Mouse (Mus musculus) liver, embryonic 13.5 days (tissue): ENCODE results near the gene Unc119b. TPM values are rescaled to one million over a fixed set of nuclear protein-coding genes. Genes with fewer than 3 reads are reported as not detected.

ENCODE experiments used
- ATAC-seq: fragments of 200-750 bp; cut with Nextera tagmentation; 2 replicates; pipeline ENCODE4 v1.8.0; 2017; ENCODE audit warnings: low read depth, mild to moderate bottlenecking, moderate number of reproducible peaks, moderate library complexity
- DNase-seq: peaks from one replicate; pipeline ENCODE4 v3.0.0; 2022
- H3K27ac ChIP-seq: fragments of 300-500 bp; sonication (generic); 2 replicates; pipeline ENCODE4 v1.5.1; 2015; ENCODE audit warnings: moderate library complexity, mild to moderate bottlenecking, inconsistent platforms
- H3K27me3 ChIP-seq: fragments of 300-500 bp; sonication (generic); 2 replicates; pipeline ENCODE4 v1.6.1; 2015; ENCODE audit warnings: mild to moderate bottlenecking, inconsistent platforms
- H3K36me3 ChIP-seq: fragments of 300-500 bp; sonication (generic); 2 replicates; pipeline ENCODE4 v1.6.1; 2015; ENCODE audit warnings: mild to moderate bottlenecking, inconsistent platforms
- H3K4me1 ChIP-seq: fragments of 300-500 bp; sonication (generic); replicated peaks from 2 replicates; pipeline ENCODE4 v1.6.1; 2015; ENCODE audit warnings: inconsistent platforms
- H3K4me2 ChIP-seq: fragments of 300-500 bp; sonication (generic); 2 replicates; pipeline ENCODE4 v1.6.1; 2015; ENCODE audit warnings: inconsistent platforms, mild to moderate bottlenecking, moderate library complexity
- H3K4me3 ChIP-seq: fragments of 300-500 bp; sonication (generic); replicated peaks from 2 replicates; pipeline ENCODE4 v1.5.1; 2015; ENCODE audit warnings: mild to moderate bottlenecking, inconsistent platforms
- H3K9ac ChIP-seq: fragments of 300-500 bp; sonication (generic); 2 replicates; pipeline ENCODE4 v1.6.1; 2015; ENCODE audit warnings: mild to moderate bottlenecking, inconsistent platforms
- H3K9me3 ChIP-seq: fragments of 300-500 bp; sonication (generic); replicated peaks from 2 replicates; pipeline ENCODE4 v1.6.1; 2016; ENCODE audit warnings: inconsistent platforms
- WGBS: fragments of 180-500 bp; shearing (Covaris S2); methylation state at CpG from one replicate; pipeline ENCODE4 v1.1.7; 2015; ENCODE audit not compliant: insufficient replicate concordance; 5-methylcytosine and 5-hydroxymethylcytosine counted together
- polyA plus RNA-seq: library from polyadenylated mRNA; unstranded; fragments of >200 nt; fragmentation: Nextera tagmentation; extraction: Ambion mirVana; gene quantifications from 2 replicates; pipeline ENCODE4 v1.2.1, GENCODE M21; 2015

Unc119b gene
- polyA plus RNA-seq, 1 experiment from 2014 or later, result 8.7 TPM

DNA sequence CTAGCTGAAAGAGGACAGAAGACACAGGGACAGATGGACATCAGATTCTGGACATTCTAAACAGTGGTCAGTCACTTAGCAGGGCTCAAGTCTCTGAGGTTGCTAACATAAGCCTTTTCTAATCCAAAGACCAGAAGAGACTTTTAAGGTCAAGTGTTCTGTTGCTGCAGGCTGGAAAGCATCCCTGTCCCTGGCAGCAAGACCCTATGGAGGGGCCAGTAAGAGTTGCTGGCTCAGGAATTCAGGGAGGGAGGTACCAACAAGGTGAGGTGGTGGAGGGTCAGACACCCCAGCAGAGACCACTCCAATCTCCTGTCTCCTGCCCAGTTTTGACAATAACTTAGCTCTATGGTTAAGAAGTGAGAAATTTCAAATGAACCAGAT lies 12.0 kb upstream of the Unc119b start:
- no peak overlapping the region for H3K27ac ChIP-seq
- peaks cover 12% of the 10 kb centered on the region for H3K4me1 ChIP-seq
- no peak overlapping the region for H3K4me3 ChIP-seq
- H3K9ac ChIP-seq, result no peak overlapping the region
- no peaks in the 10 kb centered on the region for H3K27me3 ChIP-seq
- peaks cover 71% of the 10 kb centered on the region for H3K36me3 ChIP-seq
- no peak for ATAC-seq
- H3K9me3 ChIP-seq, result no peaks in the 10 kb centered on the region
- DNase-seq, result no peak
- H3K4me2 ChIP-seq, result no peak overlapping the region

DNA sequence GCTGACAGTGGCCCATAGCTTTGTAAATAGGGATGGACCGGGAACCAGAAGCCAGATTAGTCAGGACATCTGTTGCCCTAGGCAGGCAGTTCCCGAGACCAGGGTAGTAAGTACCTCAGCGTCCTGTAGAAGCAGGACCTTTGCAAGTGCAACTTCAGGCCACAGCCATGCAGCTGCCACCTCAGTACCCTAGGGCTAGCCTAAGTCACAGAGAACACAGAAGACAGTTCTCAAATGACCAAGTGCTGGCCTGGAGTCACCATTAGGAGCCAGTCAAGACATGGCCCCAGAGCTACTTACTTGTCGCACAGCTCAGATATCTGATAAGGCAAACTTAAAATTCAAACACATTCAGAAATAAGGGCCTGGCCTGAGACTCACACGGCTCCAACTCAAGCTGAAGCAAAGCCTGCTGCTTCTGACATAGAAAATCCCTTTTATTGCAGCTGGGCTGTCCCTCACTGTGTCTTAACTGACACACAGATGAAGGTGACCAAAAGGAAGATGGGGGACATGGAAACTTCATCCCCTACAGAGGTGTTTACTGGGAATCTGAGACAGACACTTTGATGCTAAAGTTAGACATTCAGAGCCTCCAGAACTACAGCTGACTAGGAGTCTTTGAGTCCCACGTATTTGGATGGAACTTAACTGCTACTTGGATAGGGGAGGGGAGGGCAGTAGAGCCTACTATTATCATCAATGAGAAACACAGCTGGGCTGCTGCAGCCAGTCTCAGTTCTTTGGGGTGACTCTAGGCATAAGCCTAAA lies 11.4 kb upstream of the Unc119b start:
- Histone ChIP-seq H3K9ac (no peak overlapping the region), H3K36me3 (peaks cover 66% of the 10 kb centered on the region), H3K9me3 (no peaks in the 10 kb centered on the region), H3K27ac (no peak overlapping the region), H3K27me3 (no peaks in the 10 kb centered on the region), H3K4me1 (peaks cover 8% of the 10 kb centered on the region), H3K4me2 (no peak overlapping the region), H3K4me3 (no peak overlapping the region)
- DNase-seq (no peak), ATAC-seq (no peak)
- 75% methylated on average over 6 of the region's 6 CpGs for WGBS

DNA sequence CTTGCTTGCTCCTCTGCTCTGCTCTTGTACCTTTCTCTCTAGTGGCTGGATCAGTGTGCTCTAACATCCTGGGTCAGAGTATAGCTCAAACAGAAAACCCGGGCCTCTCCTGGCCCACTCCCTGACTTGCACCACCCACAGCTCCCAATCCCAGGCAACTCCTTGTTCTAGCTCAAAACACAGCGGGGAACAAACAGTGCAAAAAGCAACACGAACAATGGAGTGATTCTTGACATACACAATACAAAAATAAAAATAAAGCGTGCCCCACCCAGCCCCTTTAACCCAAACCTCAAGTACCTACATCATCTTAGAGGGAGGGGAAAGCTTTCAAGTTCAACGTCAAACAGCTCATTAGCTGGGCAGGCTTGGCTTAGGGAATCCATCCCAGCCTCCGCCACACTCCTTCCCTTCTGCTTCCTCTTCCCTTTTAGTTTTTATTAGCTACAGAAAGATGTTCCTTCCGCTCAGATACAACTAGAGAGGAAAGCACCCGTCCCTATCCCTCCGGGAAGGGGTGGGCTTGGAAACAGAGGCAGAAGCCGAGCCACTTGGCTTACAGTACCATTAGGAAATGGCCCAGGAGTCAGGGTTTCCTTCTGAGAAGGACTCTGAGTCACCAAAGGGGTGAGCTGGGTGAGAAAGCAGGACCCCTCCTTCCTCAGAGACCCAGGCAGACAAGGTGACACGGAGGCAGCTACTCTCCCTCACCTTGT lies 10.6 kb upstream of the Unc119b start:
- Histone ChIP-seq H3K4me3 (no peak overlapping the region), H3K36me3 (peaks cover 58% of the 10 kb centered on the region), H3K4me1 (peaks cover 6% of the 10 kb centered on the region), H3K27me3 (no peaks in the 10 kb centered on the region), H3K9ac (no peak overlapping the region), H3K27ac (no peak overlapping the region), H3K9me3 (no peaks in the 10 kb centered on the region), H3K4me2 (no peak overlapping the region)
- WGBS, result 72% methylated on average over 11 of the region's 11 CpGs
- ATAC-seq (no peak), DNase-seq (no peak)

DNA sequence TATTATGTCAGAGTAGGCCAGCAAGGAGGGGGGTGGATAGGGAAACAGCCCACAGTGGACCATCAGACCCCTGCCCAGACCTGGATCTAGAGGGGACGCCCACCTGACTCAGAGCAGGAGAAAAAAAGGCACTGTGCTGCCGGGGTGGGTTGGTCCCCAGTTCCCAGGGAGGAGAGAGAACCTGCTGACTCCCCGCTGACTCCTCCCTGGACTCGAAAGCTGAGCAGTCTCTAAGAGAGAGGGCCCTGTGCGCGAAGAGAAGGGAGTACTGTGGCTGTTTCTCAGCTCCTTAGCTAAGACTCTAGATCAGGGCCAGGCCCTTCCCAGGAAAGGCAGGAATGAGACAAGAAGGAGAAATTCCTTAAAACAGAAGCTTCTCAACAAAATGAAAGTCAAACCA lies 9.7 kb upstream of the Unc119b start:
- Histone ChIP-seq H3K9me3 (no peaks in the 10 kb centered on the region), H3K36me3 (peaks cover 49% of the 10 kb centered on the region), H3K4me2 (no peak overlapping the region), H3K4me3 (no peak overlapping the region), H3K27ac (no peak overlapping the region), H3K27me3 (no peaks in the 10 kb centered on the region), H3K4me1 (no peaks in the 10 kb centered on the region; the same call in 1 of the 2 replicates), H3K9ac (no peak overlapping the region)
- DNase-seq, result no peak
- no peak for ATAC-seq
- WGBS, result 72% methylated on average over 6 of the region's 6 CpGs

DNA sequence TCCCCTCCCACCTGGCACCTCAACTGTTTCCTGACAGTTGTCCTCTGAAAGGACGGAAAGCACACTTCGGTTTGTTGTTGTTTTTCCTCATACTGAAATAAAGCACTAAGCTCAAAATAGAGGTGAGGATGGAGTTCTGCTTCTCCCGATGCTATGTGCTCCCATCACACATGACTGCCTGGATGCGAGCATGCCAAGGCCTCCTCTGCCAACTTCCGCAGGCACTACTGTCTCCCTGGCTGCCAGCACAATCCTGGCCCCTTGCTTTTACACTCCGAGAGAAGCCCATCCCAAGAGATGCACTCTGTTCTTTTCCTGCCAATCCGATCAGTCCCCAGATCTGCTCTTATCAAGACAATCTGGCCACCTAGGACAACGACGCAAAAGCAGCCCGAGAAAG lies 8.8 kb upstream of the Unc119b start:
- WGBS, result 75% methylated on average over 10 of the region's 10 CpGs
- no peaks in the 10 kb centered on the region for H3K27me3 ChIP-seq
- H3K9me3 ChIP-seq, result no peaks in the 10 kb centered on the region
- no peak overlapping the region for H3K4me3 ChIP-seq
- no peak overlapping the region for H3K4me2 ChIP-seq
- no peak overlapping the region for H3K27ac ChIP-seq
- ATAC-seq (no peak), DNase-seq (no peak)
- H3K9ac ChIP-seq, result no peak overlapping the region
- H3K36me3 ChIP-seq, result peaks cover 41% of the 10 kb centered on the region
- no peaks in the 10 kb centered on the region; the same call in 1 of the 2 replicates for H3K4me1 ChIP-seq

DNA sequence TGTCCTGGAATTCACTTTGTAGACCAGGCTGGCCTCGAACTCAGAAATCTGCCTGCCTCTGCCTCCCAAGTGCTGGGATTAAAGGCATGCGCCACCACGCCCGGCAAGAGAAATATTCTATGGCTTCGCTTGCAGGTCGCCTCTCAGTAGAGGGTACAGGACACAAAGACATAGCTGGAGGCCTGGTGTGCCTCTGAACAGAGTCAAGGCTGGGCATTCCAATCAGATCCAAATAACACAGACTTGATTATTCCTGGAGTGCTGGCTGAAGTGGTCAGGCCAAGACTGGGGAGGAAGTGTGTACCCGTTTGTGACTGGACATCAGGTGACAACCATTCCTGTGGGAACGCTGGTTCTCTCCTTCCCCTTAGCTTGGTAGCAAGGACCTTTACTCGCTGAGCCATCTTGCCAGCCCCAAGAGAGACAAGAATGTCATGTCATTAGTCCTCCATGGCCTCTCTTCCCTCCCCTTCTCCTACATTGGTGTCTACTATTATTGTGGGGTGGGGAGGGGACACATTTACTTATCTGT lies 7.5 kb upstream of the Unc119b start:
- DNase-seq (no peak), ATAC-seq (no peak; the same call in 1 of the 2 replicates)
- no peaks in the 10 kb centered on the region for H3K9me3 ChIP-seq
- H3K36me3 ChIP-seq, result peaks cover 28% of the 10 kb centered on the region
- H3K27me3 ChIP-seq, result peaks cover 10% of the 10 kb centered on the region; the same call in 1 of the 2 replicates
- no peaks in the 10 kb centered on the region; the same call in 1 of the 2 replicates for H3K4me1 ChIP-seq
- no peak overlapping the region for H3K9ac ChIP-seq
- 86% methylated on average over 9 of the region's 9 CpGs for WGBS
- no peak overlapping the region for H3K4me3 ChIP-seq
- H3K4me2 ChIP-seq, result no peak overlapping the region
- no peak overlapping the region for H3K27ac ChIP-seq

DNA sequence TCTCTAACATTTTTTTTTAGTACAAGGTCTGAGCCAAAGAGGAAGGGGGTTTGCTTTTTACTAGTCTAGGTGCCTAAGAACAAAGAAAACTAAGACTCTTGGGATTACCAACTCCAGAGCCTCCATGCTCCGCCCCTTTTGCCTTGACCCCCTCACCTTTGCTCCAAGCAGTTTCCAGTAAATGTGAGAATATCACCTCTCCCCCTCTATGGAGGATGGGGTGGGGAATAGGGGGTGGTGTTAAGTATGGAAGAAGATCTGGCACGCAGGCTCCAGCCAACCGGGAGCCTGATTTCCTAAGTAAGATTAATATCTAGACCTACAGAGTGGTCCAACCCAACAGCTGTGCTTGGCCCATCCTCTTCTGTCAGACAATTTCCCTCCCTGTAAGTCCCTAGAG lies 6.0 kb upstream of the Unc119b start:
- Histone ChIP-seq H3K27ac (no peak overlapping the region), H3K4me3 (no peak overlapping the region), H3K4me2 (no peak overlapping the region), H3K9me3 (no peaks in the 10 kb centered on the region), H3K9ac (no peak overlapping the region), H3K36me3 (peaks cover 13% of the 10 kb centered on the region; the same call in 1 of the 2 replicates), H3K4me1 (no peaks in the 10 kb centered on the region; the same call in 1 of the 2 replicates), H3K27me3 (peaks cover 15% of the 10 kb centered on the region)
- ATAC-seq, result no peak
- DNase-seq, result no peak
- WGBS, result 42% methylated on average over 3 of the region's 3 CpGs

DNA sequence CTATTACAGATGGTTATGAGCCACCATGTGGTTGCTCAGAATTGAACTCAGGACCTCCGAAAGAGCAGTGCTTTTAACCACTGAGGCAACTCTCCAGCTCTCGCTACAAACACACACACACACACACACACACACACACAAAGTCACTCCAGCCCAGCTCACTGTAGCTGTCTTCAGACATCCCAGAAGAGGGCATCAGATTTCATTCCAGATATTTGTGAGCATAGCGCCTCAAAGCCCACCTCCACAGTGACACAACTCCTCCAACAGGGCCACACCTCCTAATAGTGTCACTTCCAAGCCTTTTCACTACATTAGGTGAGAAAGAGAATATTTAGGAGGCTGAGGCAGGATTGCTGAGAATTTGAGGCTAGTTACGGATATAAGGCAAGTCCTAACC lies 4.3 kb upstream of the Unc119b start:
- WGBS, result 62% methylated on average over 4 of the region's 4 CpGs
- DNase-seq (no peak), ATAC-seq (no peak)
- H3K9me3 ChIP-seq, result no peaks in the 10 kb centered on the region
- H3K9ac ChIP-seq, result no peak overlapping the region
- no peak overlapping the region for H3K4me3 ChIP-seq
- H3K4me2 ChIP-seq, result no peak overlapping the region
- no peak overlapping the region for H3K27ac ChIP-seq
- H3K36me3 ChIP-seq, result no peaks in the 10 kb centered on the region
- peaks cover 15% of the 10 kb centered on the region for H3K27me3 ChIP-seq
- H3K4me1 ChIP-seq, result peaks cover 3% of the 10 kb centered on the region

DNA sequence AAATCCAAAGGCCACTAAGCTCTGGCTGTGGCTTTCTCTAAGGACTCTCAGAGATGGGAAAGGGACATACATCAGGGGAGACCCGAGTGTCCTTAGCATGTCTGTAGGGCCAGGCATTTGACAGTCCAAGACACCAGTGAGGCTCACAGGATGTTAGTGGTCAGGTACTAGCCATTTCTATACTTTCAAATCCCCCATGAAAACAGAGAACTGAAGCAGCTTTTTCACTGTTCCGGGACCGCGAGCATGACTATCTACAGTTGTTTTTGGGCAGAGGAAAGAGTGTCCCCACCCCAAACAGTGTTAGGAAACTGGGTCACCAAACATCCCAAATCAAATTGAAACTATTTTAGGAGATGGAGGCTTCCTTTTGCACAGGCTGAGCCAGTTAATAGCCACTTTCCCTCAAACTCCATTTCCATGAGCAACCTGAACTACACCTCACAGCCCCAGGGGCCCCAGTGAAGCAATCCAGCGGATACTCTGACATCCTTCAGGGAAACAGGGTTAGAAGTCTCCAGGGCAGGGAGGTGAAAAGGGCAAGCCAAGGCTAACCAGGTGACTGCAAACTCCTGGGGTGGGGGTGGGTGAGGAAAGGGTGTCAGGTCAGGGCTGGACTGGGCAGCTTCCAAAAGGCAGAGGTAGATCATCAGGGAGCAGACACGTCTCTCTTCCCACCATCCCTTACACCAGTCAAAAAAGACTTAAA lies 1.3 kb downstream of the Unc119b start:
- ATAC-seq (no peak), DNase-seq (no peak)
- H3K9ac ChIP-seq, result peak overlapping the region; percentile 83
- peak overlapping the region; percentile 98 for H3K4me2 ChIP-seq
- H3K9me3 ChIP-seq, result no peaks in the 10 kb centered on the region
- 57% methylated on average over 6 of the region's 6 CpGs for WGBS
- peak overlapping the region; percentile 84 for H3K4me3 ChIP-seq
- H3K4me1 ChIP-seq, result peaks cover 17% of the 10 kb centered on the region
- peaks cover 12% of the 10 kb centered on the region for H3K36me3 ChIP-seq
- peaks cover 15% of the 10 kb centered on the region for H3K27me3 ChIP-seq
- no peak overlapping the region for H3K27ac ChIP-seq

DNA sequence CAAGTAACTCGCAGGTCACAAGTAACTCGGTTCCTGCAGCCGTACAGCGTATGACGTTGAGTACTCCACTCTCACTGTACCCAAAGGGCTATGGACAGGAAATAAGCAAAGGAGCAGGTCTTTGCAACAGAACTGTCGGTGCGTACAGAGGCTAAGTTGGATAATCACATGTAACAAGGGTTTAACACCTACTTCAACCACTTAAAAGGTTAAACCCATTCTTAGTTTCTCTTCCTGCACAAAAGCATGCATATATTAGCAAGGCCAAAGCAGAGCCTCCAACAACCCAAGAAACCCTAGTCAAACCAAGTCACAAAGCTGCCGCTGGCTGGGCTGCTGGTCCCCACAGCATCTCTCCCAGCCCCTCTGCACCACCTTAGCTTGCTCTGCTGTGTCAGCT lies 2.3 kb downstream of the Unc119b start:
- H3K9ac ChIP-seq, result no peak overlapping the region
- no peak overlapping the region for H3K4me3 ChIP-seq
- ATAC-seq (no peak), DNase-seq (no peak)
- peaks cover 12% of the 10 kb centered on the region for H3K36me3 ChIP-seq
- no peak overlapping the region for H3K27ac ChIP-seq
- WGBS, result 82% methylated on average over 8 of the region's 8 CpGs
- no peak overlapping the region for H3K4me2 ChIP-seq
- H3K4me1 ChIP-seq, result peaks cover 17% of the 10 kb centered on the region
- H3K27me3 ChIP-seq, result peaks cover 7% of the 10 kb centered on the region
- H3K9me3 ChIP-seq, result no peaks in the 10 kb centered on the region

DNA sequence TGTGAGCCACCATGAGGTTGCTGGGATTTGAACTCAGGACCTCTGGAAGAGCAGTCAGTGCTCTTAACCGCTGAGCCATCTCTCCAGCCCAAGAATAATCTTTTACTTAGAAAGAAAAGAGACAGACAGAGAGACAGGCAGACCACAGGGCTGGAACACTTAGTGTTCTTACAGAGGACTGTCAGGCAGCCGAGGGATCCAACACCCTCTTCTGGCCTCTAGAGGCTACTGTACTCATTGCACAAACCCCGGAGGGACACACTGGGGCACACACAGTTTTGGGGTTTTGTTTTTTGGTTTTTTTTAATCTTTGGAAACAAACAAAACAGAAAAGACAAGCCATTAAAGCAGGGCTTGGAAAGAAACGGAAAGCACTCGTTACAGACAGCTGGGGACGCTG lies 5.4 kb downstream of the Unc119b start:
- Histone ChIP-seq H3K9ac (no peak overlapping the region), H3K4me2 (no peak overlapping the region), H3K27ac (no peak overlapping the region), H3K4me3 (no peak overlapping the region), H3K4me1 (peaks cover 24% of the 10 kb centered on the region), H3K27me3 (no peaks in the 10 kb centered on the region), H3K9me3 (no peaks in the 10 kb centered on the region), H3K36me3 (peaks cover 35% of the 10 kb centered on the region)
- DNase-seq (no peak), ATAC-seq (no peak)
- 78% methylated on average over 6 of the region's 6 CpGs for WGBS
